Mouse (Mus musculus) G1E (cell line): ENCODE results near the gene Commd2.

Experiments
- CTCF ChIP-seq: IDR thresholded peaks from 2 replicates; pipeline ENCODE4 v1.5.1; 2012; ENCODE audit warnings: low read depth, low read length, inconsistent platforms, mixed read lengths
- TAL1 ChIP-seq: conservative IDR thresholded peaks from 2 replicates; pipeline ENCODE4 v1.6.1; 2012; ENCODE audit warnings: low read depth, low read length, inconsistent platforms, mixed read lengths

GRCm38 (mm10) chr3:57595506-57595905 lies 56.0 kb downstream of the Commd2 start:
- TF ChIP-seq CTCF (no peak), TAL1 (no peak)
